Mouse (Mus musculus) gastrocnemius, postnatal 4 days (tissue): ENCODE data around the gene Nfe2. TPM values are rescaled to one million over a fixed set of nuclear protein-coding genes. Genes with fewer than 3 reads are reported as not detected.
"Not testable (repeated sequence)": the region's sequence is repeated elsewhere in the genome, so short reads cannot be mapped to it uniquely, and the experiment has no call there.

Source experiments
- DNase-seq, 2 experiments: peaks; one replicate each; pipeline ENCODE4 v3.0.0; 2021 to 2022; ENCODE audit warnings: low spot score in 2 of 2, mixed read lengths in 2 of 2
- total RNA-seq, 2 experiments: library from RNA; stranded (reverse); gene quantifications; 2 replicates each; pipeline ENCODE4 v1.2.3; 2021

Nfe2 gene
- total RNA-seq, 2 experiments from 2014 or later: 0.61 to 1.5 TPM

- no peak for DNase-seq
Observed at GRCm38 (mm10) chr15:103292673-103293345, 34.6 kb upstream of the Nfe2 start.

- no peak for DNase-seq
Observed at GRCm38 (mm10) chr15:103290843-103291242, 32.6 kb upstream of the Nfe2 start.

DNA sequence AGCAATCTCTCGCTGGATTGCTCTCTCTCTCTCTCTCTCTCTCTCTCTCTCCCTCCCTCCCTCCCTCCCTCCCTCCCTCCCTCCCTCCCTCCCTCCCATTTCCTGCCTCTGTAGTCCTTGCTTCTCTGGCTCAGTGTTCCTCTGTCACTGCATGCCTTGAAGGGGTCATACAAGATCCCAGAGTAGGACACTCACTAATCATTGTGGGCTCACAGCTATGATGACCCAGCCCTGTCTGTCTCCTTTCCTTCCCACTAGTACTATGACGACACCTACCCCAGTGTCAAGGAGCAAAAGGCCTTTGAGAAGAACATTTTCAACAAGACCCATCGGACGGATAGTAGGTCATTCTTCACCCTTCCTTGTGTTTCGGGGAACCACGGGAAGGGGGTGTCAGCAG lies 32.2 kb upstream of the Nfe2 start:
- DNase-seq: no peak

- DNase-seq: no peak
Observed at GRCm38 (mm10) chr15:103289600-103289999, 31.4 kb upstream of the Nfe2 start.

GRCm38 (mm10) chr15:103285778-103286417 lies 27.7 kb upstream of the Nfe2 start:
- DNase-seq: peak in 1 of 2 experiments; percentile 71

- DNase-seq: no peak
Observed at GRCm38 (mm10) chr15:103284647-103285046, 26.4 kb upstream of the Nfe2 start.

- DNase-seq: no peak
Observed at GRCm38 (mm10) chr15:103284066-103284465, 25.9 kb upstream of the Nfe2 start.

DNA sequence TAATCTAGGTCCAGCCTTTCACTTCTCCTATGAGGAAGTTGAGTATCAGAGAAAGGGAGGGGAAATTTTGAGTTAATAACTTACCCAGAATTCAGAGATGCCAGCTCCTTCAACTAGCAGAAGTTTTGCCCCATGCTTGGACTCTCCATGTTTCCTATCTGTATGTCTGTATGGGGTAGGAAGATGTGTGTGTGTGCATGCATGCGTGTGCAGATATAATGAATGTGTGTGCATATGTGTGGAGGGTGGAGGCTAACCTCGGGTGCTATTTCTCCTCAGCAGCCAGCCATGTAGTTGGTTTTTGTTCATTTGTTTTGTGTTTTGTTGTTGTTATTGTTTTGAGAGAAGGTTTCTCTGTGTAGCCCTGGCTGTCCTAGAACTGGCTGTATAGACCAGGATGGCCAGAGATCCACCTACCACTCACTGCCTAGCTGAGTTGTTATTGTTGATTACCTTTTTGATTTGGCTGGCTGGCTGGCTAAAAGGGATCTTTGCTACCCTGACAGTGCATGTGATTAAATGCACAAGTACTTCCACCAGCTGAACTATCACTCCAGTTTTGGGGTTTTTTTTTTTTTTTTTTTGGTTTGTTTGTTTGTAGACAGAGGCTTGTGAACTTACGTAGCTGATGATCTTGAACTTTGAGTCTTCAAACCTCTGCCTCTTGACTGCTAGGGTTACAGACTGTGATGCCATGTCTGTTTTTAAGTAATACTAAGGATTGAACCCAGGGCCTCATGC lies 23.4 kb upstream of the Nfe2 start:
- no peak for DNase-seq

- DNase-seq: no peak
Observed at GRCm38 (mm10) chr15:103280817-103281464, 22.7 kb upstream of the Nfe2 start.

GRCm38 (mm10) chr15:103279750-103280149 lies 21.5 kb upstream of the Nfe2 start:
- no peak for DNase-seq

- DNase-seq: no peak
Observed at GRCm38 (mm10) chr15:103277949-103278348, 19.7 kb upstream of the Nfe2 start.

GRCm38 (mm10) chr15:103275943-103276342 lies 17.7 kb upstream of the Nfe2 start:
- DNase-seq: not testable (repeated sequence)

DNA sequence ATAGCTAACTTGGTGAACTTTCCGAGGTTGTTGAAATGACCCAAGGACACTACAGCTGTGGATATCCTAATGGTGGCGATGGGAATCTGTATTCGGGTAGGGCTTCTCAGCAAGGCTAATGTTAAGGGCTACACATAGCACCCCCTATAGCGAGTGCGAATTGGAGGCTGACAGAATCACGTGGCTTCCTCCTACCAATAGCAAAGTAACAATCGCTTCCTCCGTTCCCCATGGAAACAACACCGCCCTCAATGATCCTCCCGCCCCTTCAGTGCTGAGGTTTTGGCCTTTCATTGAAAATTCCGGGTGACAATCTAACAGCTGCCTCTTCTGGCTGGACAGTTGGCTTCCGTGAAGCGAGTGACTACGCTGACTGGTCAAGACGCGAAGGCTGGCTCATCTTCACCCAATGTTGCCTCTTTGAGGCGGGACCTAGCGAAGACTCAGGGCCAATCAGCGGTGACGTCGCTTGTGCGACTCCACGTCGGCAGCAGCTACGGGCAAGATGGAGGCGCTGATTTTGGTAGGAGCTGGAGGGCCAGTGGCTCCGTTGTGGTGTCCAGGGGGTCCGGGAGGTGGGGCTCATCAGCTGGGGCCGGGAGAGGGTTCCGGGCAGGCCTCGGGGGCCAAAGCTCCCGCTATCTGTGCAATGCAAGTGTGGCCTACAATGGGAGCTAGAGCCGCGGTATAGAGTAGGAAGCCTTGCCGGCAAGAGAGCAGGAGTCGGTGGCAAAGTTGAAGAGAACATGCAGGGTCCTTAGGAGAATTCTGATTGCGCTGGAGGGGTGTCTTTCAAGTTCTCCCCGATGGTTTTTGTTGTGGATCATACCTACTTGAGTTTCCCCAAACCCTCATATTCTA lies 14.4 kb upstream of the Nfe2 start, which contains the start of gene Copz1:
TSS of gene Copz1 (plus strand) at position 296 of the 861 bp plus-strand sequence.
- DNase-seq: peak; percentile 82 to 95

DNA sequence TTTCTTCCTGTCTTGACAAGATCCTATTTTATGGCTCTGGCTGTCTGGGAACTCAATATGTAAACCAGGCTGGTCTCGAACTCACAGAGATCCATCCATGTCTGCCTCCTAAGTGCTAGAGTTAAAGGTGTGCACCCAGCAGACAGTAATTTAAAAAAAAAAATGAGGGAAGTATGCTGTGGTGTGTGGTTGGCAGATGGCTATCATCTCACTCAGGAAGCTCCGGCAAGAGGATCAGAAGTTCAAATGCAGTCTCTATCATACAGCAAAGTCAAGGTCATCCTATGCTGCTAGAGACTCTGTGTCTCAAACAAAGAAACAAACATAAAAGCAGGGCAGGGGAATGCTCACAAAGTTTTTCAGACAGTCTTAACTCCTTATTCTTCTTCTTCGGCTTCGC lies 10.7 kb upstream of the Nfe2 start:
- no peak for DNase-seq

GRCm38 (mm10) chr15:103264794-103265193 lies 6.6 kb upstream of the Nfe2 start:
- DNase-seq: no peak

DNA sequence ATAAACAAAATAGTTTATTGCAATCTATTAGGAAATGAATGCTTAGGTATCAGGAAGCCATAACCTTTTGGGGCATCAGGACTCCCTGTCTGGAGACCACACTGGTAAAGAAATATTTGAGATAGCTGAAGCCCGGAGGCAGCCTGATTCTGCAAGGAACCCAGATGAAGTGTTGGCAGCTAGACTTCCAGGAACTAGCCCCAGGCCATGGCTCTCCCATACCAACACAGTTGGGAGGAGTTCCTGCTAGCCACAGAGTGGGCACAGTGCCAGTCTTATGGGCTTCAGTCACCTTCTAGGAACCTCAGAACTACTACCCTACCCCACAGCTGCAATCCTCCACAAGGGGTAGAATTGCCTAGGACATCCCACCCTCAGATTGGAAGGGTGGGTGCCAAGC lies 1.8 kb upstream of the Nfe2 start:
- DNase-seq: no peak

GRCm38 (mm10) chr15:103259162-103259561 lies 959 bp upstream of the Nfe2 start:
- DNase-seq: no peak

- no peak for DNase-seq
Observed at GRCm38 (mm10) chr15:103256210-103256986, 1.8 kb downstream of the Nfe2 start.

DNA sequence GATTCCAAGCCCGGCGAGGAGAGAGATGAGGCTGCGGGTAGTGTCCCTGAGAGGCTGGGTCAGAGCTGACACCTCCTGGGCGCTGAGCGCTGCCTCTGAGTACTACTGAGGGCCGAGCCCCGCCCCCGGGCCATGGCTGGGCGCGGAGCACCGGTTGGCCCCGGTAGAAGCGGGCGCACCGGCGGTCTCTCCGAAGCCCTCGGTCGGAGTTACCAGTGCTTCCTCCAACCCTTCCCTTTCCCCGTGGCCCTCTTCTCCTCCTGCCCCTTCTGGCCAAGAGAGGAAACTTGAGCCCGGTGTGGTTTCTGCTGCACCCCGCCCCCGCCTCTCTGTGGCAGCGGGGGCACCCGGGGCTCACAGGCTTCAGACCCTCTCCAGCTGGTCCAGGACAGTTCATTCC lies 3.0 kb downstream of the Nfe2 start:
- peak; percentile 42 to 44 for DNase-seq

DNA sequence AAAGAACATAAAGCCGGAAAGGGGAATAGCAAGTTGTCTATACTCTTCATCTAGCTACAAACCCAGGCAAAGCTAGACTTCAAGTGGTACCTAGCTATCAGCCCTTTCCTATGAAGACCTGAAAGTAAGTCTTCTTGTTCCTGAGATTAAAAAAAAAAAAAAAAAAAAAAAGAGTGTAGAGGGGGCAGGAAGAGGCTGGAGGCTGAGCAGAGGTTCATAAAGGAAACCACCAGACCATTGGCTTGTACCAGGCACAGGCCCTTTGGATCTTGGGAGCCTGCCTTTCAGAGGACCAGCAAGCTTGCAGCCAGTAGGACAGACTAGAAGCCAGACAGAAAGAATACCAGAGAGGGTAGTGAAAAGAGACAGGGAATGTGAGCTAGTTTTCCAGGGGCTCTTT lies 4.9 kb downstream of the Nfe2 start:
- no peak for DNase-seq
